Mouse (Mus musculus) ES-E14 (cell line): Measurements from ENCODE around the gene Retn.

ENCODE experiments used
- CHD2 ChIP-seq: IDR thresholded peaks from 2 replicates; pipeline ENCODE4 v1.6.1; 2014; ENCODE audit warnings: mild to moderate bottlenecking, low read depth, low read length, inconsistent platforms
- ZC3H11A ChIP-seq: IDR thresholded peaks from 2 replicates; pipeline ENCODE4 v1.6.1; 2012; ENCODE audit warnings: low read depth, mild to moderate bottlenecking, inconsistent platforms, low read length, borderline replicate concordance
- ZNF384 ChIP-seq: IDR thresholded peaks from 2 replicates; pipeline ENCODE4 v1.6.1; 2012; ENCODE audit warnings: low read depth, low read length, inconsistent platforms

- TF ChIP-seq ZC3H11A (no peak), ZNF384 (no peak), CHD2 (no peak)
Observed at GRCm38 (mm10) chr8:3654726-3655508, 653 bp upstream of the Retn start.
